Mouse (Mus musculus) stomach, postnatal 0 days (tissue): Measurements from ENCODE around the gene Tcstv3.

Experiments used
- CTCF ChIP-seq: IDR thresholded peaks from 2 replicates; pipeline ENCODE4 v1.5.1; 2016; ENCODE audit warnings: antibody characterized with exemption, low read depth, mild to moderate bottlenecking, moderate library complexity
- EP300 ChIP-seq: optimal IDR thresholded peaks from 2 replicates; pipeline ENCODE3; 2016; ENCODE audit warnings: antibody characterized with exemption

- TF ChIP-seq CTCF (no peak), EP300 (no peak)
Observed at GRCm38 (mm10) chr13:120299324-120299894, 17.3 kb upstream of the Tcstv3 start.
